Mouse (Mus musculus) inflammation-experienced regulatory T-cells, adult 6 months (primary cell): Measurements from ENCODE around the gene Foxr2. TPM values are rescaled to one million over a fixed set of nuclear protein-coding genes. Genes with fewer than 3 reads are reported as not detected.
A peak's percentile ranks its signal among the peaks of the same experiment; 100 is the strongest.

ENCODE experiments used
- ATAC-seq: one replicate; pipeline ENCODE4 v1.8.0; 2017
- polyA plus RNA-seq, 3 experiments: library from polyadenylated mRNA; unstranded; fragments of 100-300 nt; shearing (Covaris generic); gene quantifications; one replicate each; pipeline ENCODE4 v1.2.1; 2017

Gene Foxr2
- polyA plus RNA-seq: not detected

DNA sequence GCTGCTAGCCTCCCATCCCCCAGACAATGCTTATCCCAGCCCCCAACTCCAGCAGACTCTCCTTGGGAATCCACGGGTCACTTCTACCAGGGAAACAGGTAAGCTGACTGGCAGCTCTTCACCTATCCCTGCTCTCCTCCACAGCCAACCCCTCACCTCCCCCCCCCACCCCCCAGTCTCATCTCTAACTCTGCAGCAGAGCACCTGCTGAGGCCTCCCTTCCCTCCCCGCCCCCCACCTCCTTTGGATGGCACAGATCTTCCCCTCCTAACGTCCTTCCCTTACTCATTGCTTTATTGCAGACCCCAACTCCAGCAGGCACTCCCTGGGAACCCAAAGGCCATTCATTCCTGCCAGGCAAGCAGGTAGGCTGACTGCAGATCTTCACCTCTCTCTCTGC lies at the start of gene Foxr2:
Gene Foxr2 (plus strand): TSS at position 301 of the 400 bp plus-strand sequence.
- ATAC-seq: no peak

- no peak for ATAC-seq
These were observed 427 bp downstream of the Foxr2 start for GRCm38 (mm10) chrX:153119013-153119412.

DNA sequence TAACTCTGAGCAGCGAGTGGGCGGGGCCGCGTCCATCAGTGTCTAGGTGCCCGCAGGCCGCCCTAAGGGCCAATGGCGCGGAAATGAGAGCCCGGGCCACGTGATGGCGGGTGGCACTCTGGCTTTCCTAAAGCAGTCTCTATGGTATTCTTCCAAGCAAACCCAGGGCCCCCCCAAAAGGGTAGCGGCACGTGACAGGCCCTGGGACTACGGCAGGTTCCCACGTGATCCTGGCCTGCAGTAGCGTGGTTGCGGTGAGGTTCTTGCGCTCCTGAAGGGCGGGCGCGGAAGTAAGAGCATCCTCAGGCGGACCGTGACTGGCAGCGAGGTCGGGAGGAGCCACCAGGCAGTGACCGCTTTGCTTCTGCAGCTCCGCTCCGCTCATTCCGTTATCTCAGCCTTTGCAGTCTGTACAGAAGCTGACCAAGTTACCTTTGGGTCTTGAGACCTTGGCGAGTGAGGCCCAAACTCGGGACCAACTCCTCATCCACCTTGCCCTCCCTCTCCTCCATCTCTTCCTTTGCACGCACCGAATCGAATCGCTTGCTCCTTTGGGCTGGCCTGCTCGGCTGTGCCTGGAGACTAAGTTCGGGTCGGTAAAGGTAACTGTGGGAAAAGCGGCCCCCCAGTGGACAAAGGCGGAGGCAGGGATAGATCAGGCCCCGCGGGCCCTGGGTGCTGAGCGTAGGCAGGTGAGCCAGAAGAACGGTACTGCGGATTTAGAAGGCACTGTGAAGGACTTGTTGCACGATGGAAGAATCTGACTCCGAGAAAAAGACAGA lies 21.3 kb downstream of the Foxr2 start, which contains the start of gene Rragb:
Gene Rragb (plus strand): TSS at position 248 of the 782 bp plus-strand sequence.
- peak; percentile 94 for ATAC-seq

- no peak for ATAC-seq
These were observed 24.1 kb downstream of the Foxr2 start for GRCm38 (mm10) chrX:153142656-153143055.

GRCm38 (mm10) chrX:153151766-153152165 lies 33.2 kb downstream of the Foxr2 start:
- no peak for ATAC-seq

- peak; percentile 58 for ATAC-seq
These were observed 36.7 kb downstream of the Foxr2 start for GRCm38 (mm10) chrX:153155322-153155721.

DNA sequence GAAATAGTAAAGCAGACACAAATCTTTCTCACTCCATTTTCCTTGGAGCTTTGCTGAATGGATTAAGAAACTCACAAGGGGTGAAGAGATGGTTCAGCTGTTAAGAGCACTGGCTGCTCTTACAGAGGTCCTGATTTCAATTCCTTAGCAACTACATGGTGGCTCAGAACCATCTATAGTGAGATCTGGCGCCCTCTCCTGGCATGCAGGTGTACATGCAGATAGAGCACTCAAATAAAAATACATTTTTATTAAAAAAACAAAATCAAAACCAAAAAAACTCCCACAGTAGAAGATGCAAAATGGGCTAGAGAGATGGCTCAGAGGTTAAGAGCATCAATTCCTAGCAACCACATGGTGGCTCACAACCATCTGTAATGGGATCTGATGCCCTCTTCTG lies 56.2 kb downstream of the Foxr2 start:
- peak; percentile 38 for ATAC-seq

- ATAC-seq: no peak
These were observed 63.6 kb downstream of the Foxr2 start for GRCm38 (mm10) chrX:153182221-153182620.

Other genes with a start within 250 kb of the Foxr2 start
- under 1 TPM in 2 of 3 experiments, not detected in 1; 0.15 to 0.74 TPM for gene Usp51, start 112.3 kb upstream of the Foxr2 start, polyA plus RNA-seq
- 1 to 10 TPM; 1.0 to 3.1 (median 1.5) TPM for gene Mageh1, start 81.2 kb upstream of the Foxr2 start, polyA plus RNA-seq
- gene Rragb, start 21.2 kb downstream of the Foxr2 start, polyA plus RNA-seq: 1 to 10 TPM; 4.2 to 8.9 (median 6.6) TPM
- 1 to 10 TPM in 2 of 3 experiments, under 1 TPM in 1; 0.85 to 2.5 (median 1.0) TPM for gene Klf8, start 118.7 kb downstream of the Foxr2 start, polyA plus RNA-seq